Mouse (Mus musculus) forebrain, embryonic 14.5 days (tissue): ENCODE results near the gene Zdhhc5. TPM values are rescaled to one million over a fixed set of nuclear protein-coding genes. Genes with fewer than 3 reads are reported as not detected.

Experiments
- ATAC-seq: fragments of 200-750 bp; cut with Nextera tagmentation; 2 replicates; pipeline ENCODE4 v1.8.0; 2017; ENCODE audit warnings: mild to moderate bottlenecking, moderate library complexity
- DNase-seq: peaks from one replicate; pipeline ENCODE4 v3.0.0-alpha.2; 2015; ENCODE audit warnings: low spot score
- H3K27ac ChIP-seq: fragments of 300-500 bp; sonication (generic); 2 replicates; pipeline ENCODE4 v1.5.1; 2014; ENCODE audit warnings: low read depth, mild to moderate bottlenecking, control low read depth, low read length, moderate library complexity
- H3K27me3 ChIP-seq: fragments of 300-500 bp; sonication (generic); replicated peaks from 2 replicates; pipeline ENCODE4 v1.6.1; 2014; ENCODE audit warnings: low read length, control low read depth, mixed read lengths; ENCODE audit not compliant: control insufficient read depth, insufficient read depth
- H3K36me3 ChIP-seq: fragments of 300-500 bp; sonication (generic); 2 replicates; pipeline ENCODE4 v1.6.1; 2014; ENCODE audit warnings: low read length, control low read depth; ENCODE audit not compliant: control insufficient read depth, insufficient read depth
- H3K4me1 ChIP-seq: fragments of 300-500 bp; sonication (generic); 2 replicates; pipeline ENCODE4 v1.6.1; 2014; ENCODE audit warnings: antibody characterized with exemption, low read length, control low read depth; ENCODE audit not compliant: control insufficient read depth, insufficient read depth
- H3K4me2 ChIP-seq: fragments of 300-500 bp; sonication (generic); 2 replicates; pipeline ENCODE4 v1.6.1; 2014; ENCODE audit warnings: mild to moderate bottlenecking, control low read depth, low read length
- H3K4me3 ChIP-seq: fragments of 300-500 bp; sonication (generic); 2 replicates; pipeline ENCODE4 v1.5.1; 2014; ENCODE audit warnings: low read depth, low read length, control low read depth
- H3K9ac ChIP-seq: fragments of 300-500 bp; sonication (generic); 2 replicates; pipeline ENCODE4 v1.6.1; 2014; ENCODE audit warnings: mild to moderate bottlenecking, low read length, control low read depth, moderate library complexity
- H3K9me3 ChIP-seq: fragments of 300-500 bp; sonication (generic); replicated peaks from 2 replicates; pipeline ENCODE4 v1.6.1; 2016; ENCODE audit warnings: low read length, control low read depth, mixed read lengths; ENCODE audit not compliant: control insufficient read depth
- whole genome bisulfite sequencing: fragments of 180-500 bp; shearing (Covaris S2); extraction: QIAGEN DNeasy Blood & Tissue Kit; methylation state at CpG from one replicate; pipeline ENCODE4 v1.1.7; 2014; 5-methylcytosine and 5-hydroxymethylcytosine counted together
- polyA plus RNA-seq: library from polyadenylated mRNA; unstranded; fragments of >200 nt; fragmentation: Nextera tagmentation; extraction: Ambion mirVana; gene quantifications from 2 replicates; pipeline ENCODE4 v1.2.1, GENCODE M21; 2014

The Zdhhc5 gene
- polyA plus RNA-seq, 1 experiment from 2014 or later = 16.5 TPM

DNA sequence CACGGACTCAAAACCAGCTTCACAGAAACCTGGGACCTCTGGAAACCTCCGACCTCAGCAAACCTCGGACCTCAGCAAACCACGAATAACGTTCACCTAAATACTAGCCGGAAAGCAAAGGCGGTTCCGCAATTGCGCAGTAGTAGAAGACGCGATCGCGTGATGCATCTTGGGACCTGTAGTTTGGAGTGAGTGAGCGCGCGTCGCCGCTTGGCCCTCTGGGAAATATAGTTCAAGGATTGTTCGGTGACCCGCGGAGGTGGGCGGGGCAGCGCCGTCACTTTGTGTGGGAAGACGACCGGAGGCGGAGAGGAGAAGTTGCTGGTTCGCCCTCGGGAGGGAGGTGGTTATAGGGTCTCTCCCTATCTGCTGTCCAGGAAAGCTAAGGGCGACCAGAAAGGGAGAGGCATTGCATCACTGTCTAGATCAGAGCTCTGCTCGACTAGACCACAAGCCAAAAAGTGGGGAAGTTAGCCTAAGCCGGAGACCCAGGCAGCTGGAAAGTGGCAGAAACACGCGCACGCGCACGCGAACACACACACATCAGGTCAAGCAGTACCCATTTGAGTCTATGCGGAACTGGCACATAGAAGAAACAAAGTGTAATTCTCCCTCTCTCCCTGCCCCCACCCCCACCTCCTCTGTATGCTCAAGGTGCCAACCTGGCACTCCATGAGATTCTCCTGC lies 12.3 kb upstream of the Zdhhc5 start, which contains the start of gene Clp1:
Gene Clp1 (minus strand): TSS at position 179 of the 687 bp plus-strand sequence.
- DNase-seq = peak; percentile 99
- Histone ChIP-seq H3K9me3 (no peaks in the 10 kb centered on the region), H3K27ac (peak within 1 kb of the TSS; percentile 61; the same call in 1 of the 2 replicates), H3K27me3 (no peaks in the 10 kb centered on the region), H3K4me2 (peak within 1 kb of the TSS; percentile 93), H3K36me3 (peaks cover 29% of the 10 kb centered on the region), H3K9ac (peak within 1 kb of the TSS; percentile 72), H3K4me1 (peaks cover 8% of the 10 kb centered on the region), H3K4me3 (peak within 1 kb of the TSS; percentile 64)
- under 1% methylated on average over 39 of the region's 39 CpGs for WGBS
- peak; percentile 97 for ATAC-seq

DNA sequence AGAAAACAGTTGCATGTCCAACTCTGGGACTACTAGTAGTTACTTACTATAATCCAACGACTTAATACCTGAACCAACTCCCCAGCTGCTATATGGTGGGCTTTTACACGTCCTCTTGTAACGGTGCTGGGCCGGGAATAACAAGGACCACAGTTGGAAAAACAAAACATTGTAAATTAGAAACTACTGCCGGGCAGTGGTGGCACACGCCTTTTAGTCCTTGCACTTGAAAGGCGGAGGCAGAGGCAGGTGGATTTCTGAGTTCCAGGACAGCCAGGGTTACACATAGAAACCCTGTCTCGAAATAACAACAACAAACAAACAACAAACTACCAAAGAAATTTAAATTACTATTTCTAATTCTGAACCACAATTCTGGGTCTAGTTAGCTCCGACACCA lies 11.7 kb upstream of the Zdhhc5 start:
- H3K4me3 ChIP-seq = peak overlapping the region; percentile 64
- H3K36me3 ChIP-seq = peaks cover 34% of the 10 kb centered on the region
- 5% methylated on average over 9 of the region's 9 CpGs for WGBS
- DNase-seq = no peak
- no peaks in the 10 kb centered on the region for H3K27me3 ChIP-seq
- no peaks in the 10 kb centered on the region for H3K9me3 ChIP-seq
- no peak overlapping the region for H3K27ac ChIP-seq
- H3K4me1 ChIP-seq = peaks cover 8% of the 10 kb centered on the region
- H3K4me2 ChIP-seq = peak overlapping the region; percentile 93
- H3K9ac ChIP-seq = peak overlapping the region; percentile 72
- ATAC-seq = peak; percentile 18

DNA sequence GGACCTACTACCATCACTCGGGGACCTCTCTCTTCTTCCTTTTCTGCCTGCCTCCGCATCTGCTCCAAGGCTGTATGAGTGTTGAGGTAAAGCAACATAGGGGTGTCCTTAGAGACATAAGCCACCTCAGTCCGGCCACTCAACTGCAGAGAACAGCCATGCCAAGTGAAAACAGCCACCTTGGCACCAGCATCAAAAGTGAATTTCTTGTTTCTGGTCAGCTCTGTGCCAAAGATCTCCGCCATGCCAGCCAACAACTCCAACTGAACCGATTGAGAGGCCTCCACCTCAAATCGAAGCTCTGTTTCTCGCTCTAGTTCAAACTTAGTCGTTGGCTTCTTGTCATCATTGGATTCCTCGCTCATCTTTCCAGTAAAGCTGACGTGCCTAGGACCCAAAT lies 10.8 kb upstream of the Zdhhc5 start:
- Histone ChIP-seq H3K9ac (no peak overlapping the region), H3K4me3 (no peak overlapping the region), H3K4me1 (peaks cover 8% of the 10 kb centered on the region), H3K36me3 (peaks cover 42% of the 10 kb centered on the region), H3K27ac (no peak overlapping the region), H3K27me3 (no peaks in the 10 kb centered on the region), H3K9me3 (no peaks in the 10 kb centered on the region), H3K4me2 (peak overlapping the region; percentile 93; the same call in 1 of the 2 replicates)
- WGBS = 94% methylated on average over 10 of the region's 10 CpGs
- no peak for ATAC-seq
- no peak for DNase-seq

DNA sequence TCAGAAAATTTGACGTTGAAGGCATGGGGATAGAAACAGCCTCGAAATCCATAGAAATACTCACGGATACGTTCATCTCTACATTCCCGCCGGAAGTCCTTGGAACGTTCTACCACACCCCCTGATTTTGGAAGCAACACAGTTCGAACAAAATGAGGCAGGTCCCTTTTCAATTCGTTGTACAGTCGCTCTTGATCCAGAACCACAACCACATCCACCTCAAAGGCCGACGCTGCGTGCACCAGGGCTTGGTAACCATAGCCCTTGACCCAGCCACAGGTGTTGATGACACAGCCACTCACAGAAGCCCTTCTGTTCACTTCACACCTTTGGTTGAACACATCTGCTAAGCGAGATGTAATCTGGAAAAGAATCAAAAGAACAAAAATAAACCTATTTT lies 8.9 kb upstream of the Zdhhc5 start:
- no peak for ATAC-seq
- Histone ChIP-seq H3K9me3 (no peaks in the 10 kb centered on the region), H3K27me3 (no peaks in the 10 kb centered on the region), H3K9ac (no peak overlapping the region), H3K27ac (no peak overlapping the region), H3K4me2 (no peak overlapping the region), H3K4me1 (peaks cover 8% of the 10 kb centered on the region), H3K4me3 (no peak overlapping the region), H3K36me3 (peaks cover 42% of the 10 kb centered on the region)
- WGBS = 95% methylated on average over 14 of the region's 14 CpGs
- no peak for DNase-seq

DNA sequence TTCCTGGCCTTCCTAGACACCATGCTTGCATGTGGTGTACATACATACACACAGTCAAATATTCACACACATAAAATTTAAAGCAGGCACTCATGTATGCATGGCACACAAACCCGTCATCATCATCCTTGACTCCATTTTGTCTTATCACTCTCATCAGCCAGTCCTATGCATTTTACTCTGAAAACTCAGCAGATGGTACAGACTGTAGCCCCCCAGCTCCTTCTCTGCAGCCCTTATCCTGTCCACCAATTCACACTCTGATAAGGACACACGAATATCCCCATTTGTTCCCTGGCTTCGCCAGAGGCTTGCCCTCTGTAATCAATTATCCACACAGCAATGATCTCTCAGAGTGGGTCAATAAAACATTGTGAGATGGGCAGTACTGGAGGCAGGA lies 6.2 kb upstream of the Zdhhc5 start:
- DNase-seq = no peak
- H3K27me3 ChIP-seq = no peaks in the 10 kb centered on the region
- no peak overlapping the region for H3K9ac ChIP-seq
- no peak overlapping the region for H3K27ac ChIP-seq
- no peaks in the 10 kb centered on the region for H3K9me3 ChIP-seq
- no peak overlapping the region for H3K4me2 ChIP-seq
- no peak overlapping the region for H3K4me3 ChIP-seq
- H3K4me1 ChIP-seq = peaks cover 3% of the 10 kb centered on the region
- WGBS = 91% methylated on average over 3 of the region's 3 CpGs
- no peak for ATAC-seq
- H3K36me3 ChIP-seq = peaks cover 42% of the 10 kb centered on the region

DNA sequence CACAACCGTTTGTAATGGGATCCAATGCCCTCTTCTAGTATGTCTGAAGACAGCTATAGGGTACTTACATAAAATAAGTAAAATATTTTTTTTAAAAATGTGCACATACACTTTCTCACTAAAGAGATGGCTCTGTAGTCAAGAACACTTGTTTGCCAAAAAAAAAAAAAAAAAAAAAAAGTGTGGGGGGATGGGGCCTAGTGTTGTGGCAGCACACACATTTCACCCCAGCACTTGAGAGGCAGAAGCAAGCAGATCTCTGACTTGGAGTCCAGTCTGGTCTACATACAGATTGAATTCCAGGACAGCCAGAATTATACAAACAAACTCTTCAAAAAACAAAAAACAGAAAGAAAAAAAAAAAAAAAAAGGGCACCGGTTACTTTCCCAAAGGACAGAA lies 5.7 kb upstream of the Zdhhc5 start:
- H3K9me3 ChIP-seq = no peaks in the 10 kb centered on the region
- ATAC-seq (no peak), DNase-seq (no peak)
- no peaks in the 10 kb centered on the region for H3K27me3 ChIP-seq
- no peak overlapping the region for H3K4me2 ChIP-seq
- no peak overlapping the region for H3K27ac ChIP-seq
- WGBS = 99% methylated on average over 2 of the region's 2 CpGs
- H3K9ac ChIP-seq = no peak overlapping the region
- H3K36me3 ChIP-seq = peaks cover 40% of the 10 kb centered on the region
- no peak overlapping the region for H3K4me3 ChIP-seq
- H3K4me1 ChIP-seq = no peaks in the 10 kb centered on the region; the same call in 1 of the 2 replicates

DNA sequence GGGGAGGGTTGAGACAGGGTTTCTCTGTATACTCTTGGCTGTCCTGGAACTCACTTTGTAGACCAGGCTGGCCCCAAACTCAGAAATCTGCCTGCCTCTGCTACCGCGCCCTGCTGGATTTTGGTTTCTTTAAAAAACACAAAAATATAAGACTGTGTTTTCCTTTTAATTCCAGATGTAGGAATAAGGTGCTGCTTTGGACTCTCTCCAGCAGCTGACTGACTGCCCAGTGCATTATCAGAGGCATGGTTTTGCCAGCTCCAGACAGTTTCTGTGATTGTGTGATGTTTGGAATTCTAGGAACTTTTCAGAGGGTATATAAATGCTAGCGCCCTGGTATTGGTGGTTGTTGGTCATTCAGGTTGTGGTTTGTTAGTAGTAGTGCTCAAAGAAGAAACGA lies 2.4 kb upstream of the Zdhhc5 start:
- 92% methylated on average over 4 of the region's 4 CpGs for WGBS
- Histone ChIP-seq H3K27ac (no peak overlapping the region), H3K4me1 (peaks cover 7% of the 10 kb centered on the region), H3K36me3 (peaks cover 14% of the 10 kb centered on the region), H3K9ac (no peak overlapping the region), H3K4me2 (no peak overlapping the region), H3K4me3 (no peak overlapping the region), H3K9me3 (no peaks in the 10 kb centered on the region), H3K27me3 (no peaks in the 10 kb centered on the region)
- DNase-seq = no peak
- no peak for ATAC-seq

DNA sequence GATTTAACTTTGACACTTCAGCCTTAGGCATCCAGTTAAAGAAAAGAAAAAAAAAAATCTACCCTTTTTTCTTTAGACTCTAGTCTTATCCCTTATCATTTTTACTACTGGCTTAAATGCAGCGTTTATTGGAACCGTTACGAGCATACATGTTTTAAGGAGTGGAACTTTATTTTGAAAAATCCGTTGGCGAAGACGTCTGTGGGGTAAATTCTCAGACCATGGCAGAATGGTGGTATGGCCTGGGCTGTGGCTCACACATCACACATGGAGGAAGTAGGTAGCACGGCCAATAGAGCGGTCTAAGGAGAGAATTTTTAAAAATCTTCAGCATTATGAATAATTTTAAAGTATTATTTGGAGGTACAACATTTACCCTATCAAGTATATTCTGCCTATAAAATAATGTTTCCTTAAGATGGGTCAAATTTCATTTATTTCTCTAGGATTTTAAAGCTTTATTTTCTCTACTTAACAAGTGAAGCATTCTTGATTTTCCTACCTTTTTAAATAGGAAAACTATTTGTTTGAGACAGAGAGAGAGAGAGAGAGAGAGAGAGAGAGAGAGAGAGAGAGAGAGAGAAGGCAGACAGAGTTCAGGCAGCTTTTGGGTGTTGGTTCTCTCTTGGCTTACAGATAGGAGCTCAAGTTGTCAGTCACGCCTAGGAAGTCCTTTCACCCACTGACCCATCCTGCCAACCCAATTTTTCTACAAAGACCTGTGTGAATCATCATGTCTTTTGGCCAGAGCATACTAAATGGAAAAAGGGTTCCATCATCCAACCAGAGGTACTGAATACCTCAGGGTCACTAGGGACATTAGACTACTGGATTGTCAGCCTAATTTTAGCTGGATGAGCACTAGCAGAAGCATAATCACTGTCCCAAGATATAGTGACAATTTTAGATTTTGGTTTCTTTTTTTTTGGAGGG lies 1.7 kb upstream of the Zdhhc5 start:
- Histone ChIP-seq H3K4me2 (peak overlapping the region; percentile 74), H3K4me1 (peaks cover 10% of the 10 kb centered on the region), H3K36me3 (peaks cover 8% of the 10 kb centered on the region), H3K4me3 (peak overlapping the region; percentile 93), H3K27me3 (no peaks in the 10 kb centered on the region), H3K9ac (peak overlapping the region; percentile 66), H3K9me3 (no peaks in the 10 kb centered on the region), H3K27ac (no peak overlapping the region)
- 41% methylated on average over 9 of the region's 9 CpGs for WGBS
- ATAC-seq (no peak), DNase-seq (no peak)
